Mouse (Mus musculus) heart, embryonic 16.5 days (tissue): ENCODE results near the gene Tmem119. TPM values are rescaled to one million over a fixed set of nuclear protein-coding genes. Genes with fewer than 3 reads are reported as not detected.
A peak's percentile ranks its signal among the peaks of the same experiment; 100 is the strongest.
"Not testable (repeated sequence)": the region's sequence is repeated elsewhere in the genome, so short reads cannot be mapped to it uniquely, and the experiment has no call there.

Experiments
- ATAC-seq: fragments of 200-750 bp; cut with Nextera tagmentation; replicated peaks from 2 replicates; pipeline ENCODE4 v1.8.0; 2017; ENCODE audit warnings: moderate number of reproducible peaks; ENCODE audit not compliant: insufficient read depth, low FRiP score; ENCODE audit errors: extremely low read depth
- H3K27ac ChIP-seq: fragments of 300-500 bp; sonication (generic); 2 replicates; pipeline ENCODE4 v1.5.1; 2014; ENCODE audit warnings: mild to moderate bottlenecking, low read length, control low read depth, moderate library complexity
- H3K27me3 ChIP-seq: fragments of 300-500 bp; sonication (generic); 2 replicates; pipeline ENCODE4 v1.6.1; 2014; ENCODE audit warnings: low read length, mixed read lengths; ENCODE audit not compliant: control insufficient read depth, insufficient read depth
- H3K36me3 ChIP-seq: fragments of 300-500 bp; sonication (generic); 2 replicates; pipeline ENCODE4 v1.6.1; 2014; ENCODE audit not compliant: control insufficient read depth, insufficient read depth
- H3K4me1 ChIP-seq: fragments of 300-500 bp; sonication (generic); 2 replicates; pipeline ENCODE4 v1.6.1; 2014; ENCODE audit warnings: low read length, mixed read lengths; ENCODE audit not compliant: control insufficient read depth, insufficient read depth
- H3K4me2 ChIP-seq: fragments of 300-500 bp; sonication (generic); 2 replicates; pipeline ENCODE4 v1.6.1; 2014; ENCODE audit warnings: low read depth, mild to moderate bottlenecking, control low read depth, low read length
- H3K4me3 ChIP-seq: fragments of 300-500 bp; sonication (generic); 2 replicates; pipeline ENCODE4 v1.5.1; 2014; ENCODE audit warnings: mild to moderate bottlenecking, control low read depth, low read length
- H3K9ac ChIP-seq: fragments of 300-500 bp; sonication (generic); 2 replicates; pipeline ENCODE4 v1.6.1; 2014; ENCODE audit warnings: low read length, control low read depth
- H3K9me3 ChIP-seq: fragments of 300-500 bp; sonication (generic); replicated peaks from 2 replicates; pipeline ENCODE4 v1.6.1; 2016; ENCODE audit warnings: low read length; ENCODE audit not compliant: control insufficient read depth
- WGBS: fragments of 180-500 bp; shearing (Covaris S2); extraction: QIAGEN DNeasy Blood & Tissue Kit; methylation state at CpG from one replicate; pipeline ENCODE4 v1.1.7; 2014; 5-methylcytosine and 5-hydroxymethylcytosine counted together
- polyA plus RNA-seq: library from polyadenylated mRNA; unstranded; fragments of >200 nt; fragmentation: Nextera tagmentation; extraction: Ambion mirVana; gene quantifications from 2 replicates; pipeline ENCODE4 v1.2.1, GENCODE M21; 2015

Tmem119 gene
- polyA plus RNA-seq, 1 experiment from 2014 or later = 22.4 TPM

DNA sequence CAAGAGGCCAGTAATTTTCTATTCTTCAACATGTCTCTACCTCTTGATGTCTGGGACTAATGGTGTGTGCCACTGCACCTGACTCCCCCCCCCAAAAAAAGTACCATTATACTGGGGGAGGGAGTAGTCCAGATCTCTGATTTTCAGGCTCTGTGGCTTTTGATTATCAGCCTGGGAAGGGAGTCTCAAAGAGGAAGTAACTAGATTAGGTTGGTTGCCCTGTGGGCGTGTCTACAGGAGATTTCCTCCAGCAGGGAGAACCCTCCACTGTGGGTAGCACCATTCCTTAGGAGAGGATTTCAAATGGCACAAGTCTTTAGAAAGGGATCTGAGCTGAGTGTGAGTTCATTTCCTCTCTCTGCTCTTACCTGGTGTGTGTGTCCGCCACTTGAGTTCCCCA is 12.3 kb upstream of the Tmem119 start:
- H3K36me3 ChIP-seq = no peaks in the 10 kb centered on the region
- H3K9ac ChIP-seq = no peak overlapping the region
- ATAC-seq = no peak
- no peak overlapping the region for H3K4me3 ChIP-seq
- WGBS = 86% methylated on average over 2 of the region's 2 CpGs
- H3K4me1 ChIP-seq = 0 out of 2 replicates have a peak, but pooled peaks cover 2% of the 10 kb centered on the region
- no peak overlapping the region for H3K4me2 ChIP-seq
- no peaks in the 10 kb centered on the region; the same call in 1 of the 2 replicates for H3K27me3 ChIP-seq
- H3K9me3 ChIP-seq = peaks cover 9% of the 10 kb centered on the region; the same call in 1 of the 2 replicates
- H3K27ac ChIP-seq = no peak overlapping the region

DNA sequence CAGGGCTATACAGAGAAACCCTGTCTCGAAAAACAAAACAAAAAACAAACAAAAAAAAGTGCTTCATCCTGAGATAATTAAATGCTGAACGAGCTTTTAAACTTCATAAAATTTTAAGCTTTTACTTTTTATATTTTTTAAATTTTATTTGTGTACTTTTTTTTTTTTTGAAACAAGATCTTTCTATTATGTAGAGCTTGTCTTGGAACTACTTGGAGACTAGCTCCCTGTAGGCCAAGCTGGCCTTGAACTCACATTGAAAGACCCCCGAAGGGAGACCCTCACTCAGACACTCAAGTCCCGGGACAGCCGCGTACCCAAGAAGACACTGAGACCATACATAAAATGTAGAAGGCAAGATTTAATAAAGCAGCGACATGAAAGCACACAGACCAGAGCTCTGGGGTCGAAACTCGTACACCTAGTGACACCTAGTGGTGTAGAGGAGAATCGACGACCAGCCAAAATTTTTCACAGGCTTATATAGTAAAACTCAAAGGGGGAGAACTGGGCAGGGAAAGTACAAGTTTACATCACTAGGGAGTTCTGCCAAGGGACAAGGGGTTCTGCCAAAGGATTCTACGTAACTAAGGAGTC is 11.6 kb upstream of the Tmem119 start:
- H3K27me3 ChIP-seq, H3K27ac ChIP-seq, ATAC-seq, H3K4me1 ChIP-seq, H3K36me3 ChIP-seq, H3K9me3 ChIP-seq, H3K4me3 ChIP-seq, H3K9ac ChIP-seq, H3K4me2 ChIP-seq: not testable (repeated sequence)
- 20% methylated on average over 11 of the region's 12 CpGs for WGBS

DNA sequence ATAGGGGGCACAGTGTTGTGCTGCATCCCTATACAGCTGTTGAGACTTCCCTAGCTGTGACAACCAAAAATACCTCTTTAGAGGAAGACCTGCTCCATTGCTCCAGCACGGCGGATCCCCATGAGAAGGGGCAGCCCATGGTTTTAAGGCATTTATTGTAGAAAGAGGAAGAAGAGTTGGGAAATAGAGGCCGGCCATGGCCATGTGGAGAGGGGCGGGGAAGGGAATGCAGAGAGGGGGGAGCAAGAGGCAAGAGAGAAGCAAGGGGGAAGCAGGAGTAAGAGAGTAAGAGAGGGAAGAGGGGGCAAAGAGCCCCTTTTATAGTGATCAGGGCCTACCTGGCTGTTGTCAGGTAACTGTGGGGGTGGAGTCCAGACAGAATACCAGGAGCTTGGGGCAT is 9.8 kb upstream of the Tmem119 start:
- Histone ChIP-seq H3K4me3 (no peak overlapping the region), H3K9ac (no peak overlapping the region), H3K27me3 (no peaks in the 10 kb centered on the region), H3K36me3 (no peaks in the 10 kb centered on the region), H3K4me2 (no peak overlapping the region), H3K9me3 (peaks cover 9% of the 10 kb centered on the region; the same call in 1 of the 2 replicates), H3K27ac (no peak overlapping the region), H3K4me1 (0 out of 2 replicates have a peak, but pooled peaks cover 2% of the 10 kb centered on the region)
- no peak for ATAC-seq
- WGBS = 88% methylated on average over 4 of the region's 4 CpGs

DNA sequence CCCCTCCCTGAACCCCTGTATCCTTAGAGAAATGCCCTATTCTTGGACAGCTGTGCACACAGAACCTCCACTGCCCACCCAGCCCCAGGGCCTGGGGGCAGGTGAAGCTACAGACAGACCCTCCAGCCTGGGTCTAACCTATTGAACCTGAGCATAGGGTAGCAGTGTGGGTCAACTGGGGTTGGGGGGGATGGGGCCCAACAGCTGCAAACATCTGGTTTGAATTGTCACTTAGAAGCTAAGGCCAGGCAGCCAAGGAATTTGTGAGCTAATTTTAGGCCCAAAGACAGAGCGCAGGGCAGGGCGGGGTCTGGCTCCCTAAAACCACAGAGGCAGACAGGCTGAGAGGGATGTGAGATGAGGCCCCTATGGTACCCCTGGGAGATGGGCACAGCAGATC is 7.9 kb upstream of the Tmem119 start:
- Histone ChIP-seq H3K4me2 (no peak overlapping the region), H3K4me3 (no peak overlapping the region), H3K9ac (no peak overlapping the region), H3K4me1 (0 out of 2 replicates have a peak, but pooled peaks cover 2% of the 10 kb centered on the region), H3K9me3 (peaks cover 9% of the 10 kb centered on the region; the same call in 1 of the 2 replicates), H3K36me3 (no peaks in the 10 kb centered on the region), H3K27ac (no peak overlapping the region), H3K27me3 (no peaks in the 10 kb centered on the region)
- peak; percentile 52; the same call in 1 of the 2 replicates for ATAC-seq
- 32% methylated on average over 2 of the region's 2 CpGs for WGBS

DNA sequence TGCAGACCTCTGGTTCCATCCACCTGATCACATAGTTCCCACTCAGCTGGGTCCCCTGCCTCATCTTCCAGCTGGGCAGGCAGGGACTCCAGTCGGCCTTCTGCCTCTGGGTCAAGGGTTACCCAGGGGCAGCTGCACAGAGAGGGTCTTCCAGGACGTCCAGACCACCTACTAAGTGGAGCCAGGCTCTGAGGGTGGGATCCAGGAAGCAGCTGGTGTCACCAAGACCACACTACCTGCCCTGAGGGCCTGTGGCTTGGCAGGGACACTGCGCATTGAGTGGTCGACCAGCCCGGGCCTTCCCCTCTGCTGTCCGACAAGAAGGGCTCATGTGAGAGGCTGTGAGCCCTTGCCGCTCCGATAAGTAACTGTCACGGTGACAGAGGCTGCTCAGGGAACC is 7.4 kb upstream of the Tmem119 start:
- 0 out of 2 replicates have a peak, but pooled peaks cover 2% of the 10 kb centered on the region for H3K4me1 ChIP-seq
- H3K9ac ChIP-seq = no peak overlapping the region
- no peaks in the 10 kb centered on the region for H3K36me3 ChIP-seq
- no peaks in the 10 kb centered on the region for H3K27me3 ChIP-seq
- 48% methylated on average over 9 of the region's 9 CpGs for WGBS
- ATAC-seq = no peak
- H3K4me3 ChIP-seq = no peak overlapping the region
- peaks cover 9% of the 10 kb centered on the region; the same call in 1 of the 2 replicates for H3K9me3 ChIP-seq
- no peak overlapping the region for H3K4me2 ChIP-seq
- no peak overlapping the region for H3K27ac ChIP-seq

DNA sequence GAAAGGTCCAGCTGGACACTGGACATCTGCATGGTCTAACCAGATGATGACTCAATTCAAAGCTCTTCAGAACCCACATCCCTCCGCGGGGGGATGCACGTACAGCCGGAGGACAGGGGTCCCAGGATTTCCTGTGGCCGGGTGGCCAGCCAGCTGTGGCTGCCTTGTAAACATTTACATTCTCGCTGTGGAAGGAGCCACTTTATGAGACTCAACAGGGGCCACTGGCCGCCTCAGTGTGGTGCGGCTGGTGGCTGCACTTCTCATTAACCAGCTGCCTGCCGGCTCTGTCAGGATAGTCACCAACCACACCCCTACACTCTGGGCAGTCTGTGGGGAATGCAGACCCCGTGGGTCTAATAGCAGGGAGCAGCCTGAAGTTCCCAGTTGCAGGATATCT is 6.1 kb upstream of the Tmem119 start:
- H3K9ac ChIP-seq = no peak overlapping the region
- WGBS = 23% methylated on average over 10 of the region's 10 CpGs
- H3K9me3 ChIP-seq = peaks cover 6% of the 10 kb centered on the region; the same call in 1 of the 2 replicates
- ATAC-seq = no peak
- no peaks in the 10 kb centered on the region for H3K36me3 ChIP-seq
- no peak overlapping the region for H3K27ac ChIP-seq
- H3K4me1 ChIP-seq = 0 out of 2 replicates have a peak, but pooled peaks cover 2% of the 10 kb centered on the region
- no peak overlapping the region for H3K4me2 ChIP-seq
- no peaks in the 10 kb centered on the region for H3K27me3 ChIP-seq
- H3K4me3 ChIP-seq = no peak overlapping the region

DNA sequence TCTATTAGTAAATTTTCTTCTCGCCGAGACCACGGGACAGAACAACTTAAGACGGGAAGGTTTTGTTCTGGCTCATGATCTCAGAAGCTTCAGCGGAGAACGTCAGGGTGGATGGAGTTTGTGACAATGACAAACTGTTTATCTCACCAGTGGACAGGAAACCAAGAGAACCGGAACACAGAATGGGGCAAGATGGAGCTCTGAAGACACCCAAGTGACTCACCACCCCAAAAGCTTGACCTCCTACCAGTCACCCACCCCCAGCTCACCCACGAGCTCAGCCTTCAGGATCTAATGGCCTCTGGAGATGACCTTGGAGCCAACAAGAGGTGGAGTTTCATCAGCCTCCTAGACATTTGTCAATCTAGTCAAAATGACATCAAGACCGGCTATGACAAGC is 5.0 kb upstream of the Tmem119 start:
- Histone ChIP-seq H3K4me3 (no peak overlapping the region), H3K9ac (no peak overlapping the region), H3K9me3 (no peaks in the 10 kb centered on the region), H3K4me1 (0 out of 2 replicates have a peak, but pooled peaks cover 2% of the 10 kb centered on the region), H3K4me2 (no peak overlapping the region), H3K27me3 (no peaks in the 10 kb centered on the region), H3K36me3 (no peaks in the 10 kb centered on the region), H3K27ac (no peak overlapping the region)
- 83% methylated on average over 9 of the region's 9 CpGs for WGBS
- no peak for ATAC-seq

DNA sequence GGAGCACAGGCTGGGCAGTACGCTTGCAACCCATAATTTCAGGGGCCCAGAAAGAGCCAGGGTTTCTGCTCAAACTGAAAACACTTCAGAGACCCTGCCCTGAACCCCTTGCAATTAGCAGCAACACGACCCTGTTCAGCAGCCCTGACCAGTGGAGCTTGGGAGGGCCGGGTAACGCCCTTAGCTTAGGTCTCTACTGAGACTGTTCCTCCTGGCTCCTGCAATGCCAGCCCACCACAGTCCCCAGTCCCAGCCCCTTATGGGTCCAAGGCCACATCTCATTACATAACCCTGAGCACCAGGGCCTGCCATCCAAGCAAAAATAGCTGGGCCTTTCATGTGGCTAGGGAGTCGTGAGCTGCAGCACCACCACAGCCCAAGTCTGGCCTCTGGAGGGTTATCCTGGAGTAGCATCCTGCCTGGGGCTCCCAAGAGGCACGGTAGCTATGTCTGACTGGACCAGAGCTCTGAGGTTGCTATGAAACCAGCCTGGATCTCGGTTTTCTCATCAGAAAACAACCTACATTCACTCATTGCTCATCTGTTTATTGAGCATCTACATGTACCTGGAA is 4.2 kb upstream of the Tmem119 start:
- no peaks in the 10 kb centered on the region for H3K9me3 ChIP-seq
- H3K36me3 ChIP-seq = no peaks in the 10 kb centered on the region
- H3K9ac ChIP-seq = no peak overlapping the region
- H3K4me2 ChIP-seq = no peak overlapping the region
- WGBS = 53% methylated on average over 7 of the region's 7 CpGs
- H3K27ac ChIP-seq = no peak overlapping the region
- 0 out of 2 replicates have a peak, but pooled peaks cover 6% of the 10 kb centered on the region for H3K4me1 ChIP-seq
- no peak for ATAC-seq
- H3K4me3 ChIP-seq = no peak overlapping the region
- H3K27me3 ChIP-seq = peaks cover under 1% of the 10 kb centered on the region; the same call in 1 of the 2 replicates

DNA sequence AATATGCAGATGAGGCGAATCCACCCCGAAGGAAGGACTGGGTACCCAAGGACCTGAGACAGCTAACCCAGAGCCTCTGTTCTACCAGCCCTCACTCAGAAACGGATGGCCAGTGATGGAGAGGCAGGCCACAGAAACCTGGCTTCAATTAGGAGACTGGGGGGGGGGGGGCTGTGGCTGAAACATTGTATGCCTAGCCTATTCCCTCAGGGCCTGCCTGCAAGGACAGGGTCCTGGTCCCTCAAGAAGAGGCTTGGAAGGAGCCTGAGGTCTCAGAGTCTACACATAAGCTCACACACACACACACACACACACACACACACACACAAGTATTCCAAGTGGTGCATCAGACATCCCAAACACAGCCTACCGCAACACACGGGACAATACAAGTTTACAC is 625 bp downstream of the Tmem119 start:
- Histone ChIP-seq H3K4me3 (peak overlapping the region; percentile 43), H3K9me3 (no peaks in the 10 kb centered on the region), H3K4me2 (peak overlapping the region; percentile 49), H3K27ac (peak overlapping the region; percentile 46; the same call in 1 of the 2 replicates), H3K36me3 (no peaks in the 10 kb centered on the region), H3K4me1 (peaks cover 12% of the 10 kb centered on the region), H3K27me3 (peaks cover 12% of the 10 kb centered on the region), H3K9ac (peak overlapping the region; percentile 39)
- WGBS = 49% methylated on average over 5 of the region's 5 CpGs
- ATAC-seq = no peak
